Mouse (Mus musculus) CD4-positive, CD25-positive, alpha-beta regulatory T cell, adult 2 months (primary cell): ENCODE measurements around the gene Ncoa4.

ENCODE experiments used
- DNase-seq: peaks from one replicate; pipeline ENCODE4 v3.0.0-alpha.2; 2012; ENCODE audit warnings: low read depth, low spot score

Gene Ncoa4

GRCm38 (mm10) chr14:32201354-32201753, 41.7 kb downstream of the Ncoa4 start:
- peak; percentile 40 for DNase-seq

DNA sequence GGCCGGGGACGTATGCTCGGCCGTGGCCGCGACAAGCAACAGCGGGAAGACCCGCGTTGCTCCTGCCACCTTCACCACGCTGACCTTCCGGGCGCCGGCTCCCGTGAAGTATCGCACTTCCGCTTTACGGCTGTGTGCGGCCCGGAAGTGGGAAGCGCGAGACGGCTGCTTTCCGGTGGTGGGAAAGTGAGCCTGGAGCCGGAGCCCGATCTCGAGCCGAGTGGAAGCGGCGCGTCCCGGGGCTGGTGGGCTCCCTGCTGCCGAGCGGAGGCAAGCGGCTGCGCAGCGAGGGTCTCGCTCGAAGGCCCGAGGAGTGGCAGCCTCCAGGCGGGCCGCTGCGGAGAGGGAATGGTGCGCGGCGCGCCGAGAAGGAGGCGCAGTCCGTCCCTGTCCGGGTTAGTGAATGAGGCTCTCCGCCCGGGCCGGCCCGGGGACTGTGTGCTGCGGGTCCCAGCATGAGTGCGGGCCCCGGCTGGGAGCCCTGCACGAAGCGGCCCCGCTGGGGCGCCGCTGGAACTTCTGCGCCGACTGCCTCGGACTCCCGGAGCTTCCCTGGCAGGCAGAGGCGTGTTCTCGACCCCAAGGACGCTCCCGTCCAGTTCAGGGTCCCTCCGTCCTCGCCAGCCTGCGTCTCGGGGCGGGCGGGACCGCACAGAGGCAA, 42.3 kb downstream of the Ncoa4 start, which contains the start of the genes Timm23 and Parg:
Gene Timm23 (minus strand): TSS at position 108 of the 661 bp plus-strand sequence.
Gene Parg (plus strand): TSS at position 159 of the 661 bp plus-strand sequence.
- DNase-seq: peak; percentile 89

DNA sequence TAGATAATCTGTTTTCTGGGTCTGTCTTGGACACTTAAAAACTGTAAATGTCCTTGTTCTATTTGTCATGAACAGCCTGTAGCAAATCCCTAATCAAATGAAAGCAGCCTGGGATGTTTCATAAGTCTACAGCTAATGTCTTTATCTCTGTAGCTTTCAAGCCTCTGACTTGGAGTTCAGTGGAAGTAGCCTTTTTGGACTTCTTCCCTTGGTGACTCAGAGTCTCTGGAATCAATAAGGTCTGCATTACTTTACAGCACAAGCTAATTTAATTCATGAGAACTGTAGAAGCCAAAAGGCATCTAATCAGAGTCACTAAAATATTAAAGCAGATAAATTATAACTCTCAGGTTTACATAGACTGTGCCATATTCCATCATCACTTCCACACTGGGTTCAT, 66.9 kb downstream of the Ncoa4 start:
- DNase-seq: no peak

DNA sequence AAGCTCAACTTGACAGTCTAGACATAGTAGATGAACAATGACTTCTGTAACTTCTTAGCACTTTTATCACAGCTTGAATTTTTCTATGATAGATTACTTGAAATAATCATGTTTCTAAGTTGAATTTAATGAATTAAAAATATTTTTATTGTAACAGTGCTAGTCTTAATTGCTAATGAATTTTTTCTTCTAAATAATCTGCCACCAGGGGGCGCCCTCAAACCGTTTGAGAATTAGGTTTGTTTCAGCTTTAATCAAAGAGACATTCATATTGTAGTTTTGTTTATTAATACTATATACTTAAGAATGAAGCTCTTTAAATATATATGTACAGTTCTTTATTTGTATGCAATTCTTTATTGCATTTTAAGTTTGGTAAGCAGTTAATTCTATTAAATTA, 69.3 kb downstream of the Ncoa4 start:
- peak; percentile 69 for DNase-seq
